Mouse (Mus musculus) neural tube, embryonic 11.5 days (tissue): ENCODE data around the gene Eml1. TPM values are rescaled to one million over a fixed set of nuclear protein-coding genes. Genes with fewer than 3 reads are reported as not detected.
A peak's percentile ranks its signal among the peaks of the same experiment; 100 is the strongest.

ENCODE experiments used
- ATAC-seq: fragments of 200-750 bp; cut with Nextera tagmentation; 2 replicates; pipeline ENCODE4 v1.8.0; 2017; ENCODE audit warnings: moderate number of reproducible peaks, mild to moderate bottlenecking, moderate TSS enrichment, moderate library complexity; ENCODE audit not compliant: insufficient read depth, low FRiP score, low TSS enrichment
- DNase-seq: peaks from one replicate; pipeline ENCODE4 v3.0.0-alpha.2; 2015; ENCODE audit warnings: low spot score
- H3K27ac ChIP-seq: fragments of 300-500 bp; sonication (generic); 2 replicates; pipeline ENCODE4 v1.5.1; 2014; ENCODE audit warnings: low read depth, mild to moderate bottlenecking, low read length
- H3K27me3 ChIP-seq: fragments of 300-500 bp; sonication (generic); 2 replicates; pipeline ENCODE4 v1.6.1; 2014; ENCODE audit warnings: mild to moderate bottlenecking, low read length, mixed read lengths; ENCODE audit not compliant: control insufficient read depth, insufficient read depth
- H3K36me3 ChIP-seq: fragments of 300-500 bp; sonication (generic); 2 replicates; pipeline ENCODE4 v1.6.1; 2014; ENCODE audit warnings: mild to moderate bottlenecking, low read length, moderate library complexity, mixed read lengths; ENCODE audit not compliant: control insufficient read depth, insufficient read depth
- H3K4me1 ChIP-seq: fragments of 300-500 bp; sonication (generic); 2 replicates; pipeline ENCODE4 v1.6.1; 2014; ENCODE audit warnings: low read length, mixed read lengths; ENCODE audit not compliant: control insufficient read depth, insufficient read depth
- H3K4me2 ChIP-seq: fragments of 300-500 bp; sonication (generic); 2 replicates; pipeline ENCODE4 v1.6.1; 2014; ENCODE audit warnings: low read depth, mild to moderate bottlenecking, moderate library complexity
- H3K4me3 ChIP-seq: fragments of 300-500 bp; sonication (generic); 2 replicates; pipeline ENCODE4 v1.5.1; 2014; ENCODE audit warnings: low read depth, low read length
- H3K9ac ChIP-seq: fragments of 300-500 bp; sonication (generic); 2 replicates; pipeline ENCODE4 v1.6.1; 2014; ENCODE audit warnings: mild to moderate bottlenecking, low read length
- H3K9me3 ChIP-seq: fragments of 300-500 bp; sonication (generic); 2 replicates; pipeline ENCODE4 v1.6.1; 2016; ENCODE audit warnings: low read length; ENCODE audit not compliant: control insufficient read depth
- WGBS: fragments of 180-500 bp; shearing (Covaris S2); extraction: QIAGEN DNeasy Blood & Tissue Kit; methylation state at CpG from one replicate; pipeline ENCODE4 v1.1.7; 2014; 5-methylcytosine and 5-hydroxymethylcytosine counted together
- polyA plus RNA-seq: library from polyadenylated mRNA; unstranded; fragments of >200 nt; fragmentation: Nextera tagmentation; extraction: Ambion mirVana; gene quantifications from 2 replicates; pipeline ENCODE4 v1.2.1, GENCODE M21; 2014

Eml1 gene
- polyA plus RNA-seq, 1 experiment from 2014 or later = 164 TPM

- Histone ChIP-seq H3K36me3 (no peaks in the 10 kb centered on the region), H3K9ac (no peak overlapping the region), H3K4me1 (peaks cover 20% of the 10 kb centered on the region), H3K9me3 (no peaks in the 10 kb centered on the region), H3K4me3 (no peak overlapping the region), H3K27me3 (no peaks in the 10 kb centered on the region), H3K27ac (no peak overlapping the region), H3K4me2 (no peak overlapping the region)
- ATAC-seq (no peak), DNase-seq (no peak)
- WGBS = 88% methylated on average over 8 of the region's 8 CpGs
Measured at GRCm38 (mm10) chr12:108399191-108399590, 28.4 kb downstream of the Eml1 start.

GRCm38 (mm10) chr12:108400951-108401350 is 30.2 kb downstream of the Eml1 start:
- H3K9ac ChIP-seq = no peak overlapping the region
- ATAC-seq = no peak
- H3K27me3 ChIP-seq = no peaks in the 10 kb centered on the region
- WGBS = 83% methylated on average over 8 of the region's 8 CpGs
- no peak overlapping the region for H3K27ac ChIP-seq
- no peak for DNase-seq
- H3K4me1 ChIP-seq = peaks cover 13% of the 10 kb centered on the region
- no peak overlapping the region for H3K4me3 ChIP-seq
- H3K4me2 ChIP-seq = no peak overlapping the region
- H3K9me3 ChIP-seq = no peaks in the 10 kb centered on the region
- no peaks in the 10 kb centered on the region for H3K36me3 ChIP-seq

GRCm38 (mm10) chr12:108403957-108404356 is 33.2 kb downstream of the Eml1 start:
- Histone ChIP-seq H3K27me3 (no peaks in the 10 kb centered on the region), H3K4me3 (no peak overlapping the region), H3K4me1 (no peaks in the 10 kb centered on the region; the same call in 1 of the 2 replicates), H3K9ac (no peak overlapping the region), H3K9me3 (no peaks in the 10 kb centered on the region), H3K27ac (no peak overlapping the region), H3K4me2 (no peak overlapping the region), H3K36me3 (no peaks in the 10 kb centered on the region)
- DNase-seq = peak; percentile 63
- WGBS = 51% methylated on average over 6 of the region's 6 CpGs
- ATAC-seq = no peak

- ATAC-seq (no peak), DNase-seq (no peak)
- H3K36me3 ChIP-seq = no peaks in the 10 kb centered on the region
- WGBS = 34% methylated on average over 5 of the region's 5 CpGs
- no peak overlapping the region for H3K27ac ChIP-seq
- no peaks in the 10 kb centered on the region for H3K9me3 ChIP-seq
- H3K4me2 ChIP-seq = no peak overlapping the region
- no peak overlapping the region for H3K9ac ChIP-seq
- H3K4me1 ChIP-seq = peaks cover 9% of the 10 kb centered on the region; the same call in 1 of the 2 replicates
- no peaks in the 10 kb centered on the region for H3K27me3 ChIP-seq
- no peak overlapping the region for H3K4me3 ChIP-seq
Measured at GRCm38 (mm10) chr12:108409100-108409499, 38.3 kb downstream of the Eml1 start.

GRCm38 (mm10) chr12:108410416-108411208 is 39.9 kb downstream of the Eml1 start:
- DNase-seq (peak; percentile 52), ATAC-seq (no peak)
- H3K4me2 ChIP-seq = peak overlapping the region; percentile 2; the same call in 1 of the 2 replicates
- no peaks in the 10 kb centered on the region for H3K36me3 ChIP-seq
- 49% methylated on average over 14 of the region's 14 CpGs for WGBS
- peak overlapping the region; percentile 34 for H3K27ac ChIP-seq
- H3K27me3 ChIP-seq = no peaks in the 10 kb centered on the region
- H3K9ac ChIP-seq = peak overlapping the region; percentile 0; the same call in 1 of the 2 replicates
- peaks cover 9% of the 10 kb centered on the region; the same call in 1 of the 2 replicates for H3K4me1 ChIP-seq
- peak overlapping the region; percentile 1; the same call in 1 of the 2 replicates for H3K4me3 ChIP-seq
- no peaks in the 10 kb centered on the region for H3K9me3 ChIP-seq

- Histone ChIP-seq H3K36me3 (no peaks in the 10 kb centered on the region), H3K4me3 (no peak overlapping the region)
- no peak for ATAC-seq
Measured at GRCm38 (mm10) chr12:108414932-108415331, 44.2 kb downstream of the Eml1 start.

GRCm38 (mm10) chr12:108419570-108419969 is 48.8 kb downstream of the Eml1 start:
- no peak overlapping the region for H3K9ac ChIP-seq
- no peaks in the 10 kb centered on the region for H3K36me3 ChIP-seq
- no peaks in the 10 kb centered on the region for H3K9me3 ChIP-seq
- DNase-seq = no peak
- no peak overlapping the region for H3K4me3 ChIP-seq
- no peak overlapping the region for H3K27ac ChIP-seq
- no peak overlapping the region for H3K4me2 ChIP-seq
- no peak for ATAC-seq
- H3K27me3 ChIP-seq = no peaks in the 10 kb centered on the region
- H3K4me1 ChIP-seq = peaks cover 11% of the 10 kb centered on the region; the same call in 1 of the 2 replicates

More at GRCm38 (mm10) chr12:108414932-108415331, 44.2 kb downstream of the Eml1 start:
- Histone ChIP-seq H3K9me3 (no peaks in the 10 kb centered on the region), H3K4me2 (no peak overlapping the region), H3K4me1 (peaks cover 13% of the 10 kb centered on the region; the same call in 1 of the 2 replicates), H3K27me3 (no peaks in the 10 kb centered on the region), H3K9ac (no peak overlapping the region), H3K27ac (no peak overlapping the region)
- WGBS = 95% methylated on average over 9 of the region's 9 CpGs
- no peak for DNase-seq

GRCm38 (mm10) chr12:108421477-108421876 is 50.7 kb downstream of the Eml1 start:
- H3K4me1 ChIP-seq = peaks cover 19% of the 10 kb centered on the region
- no peak overlapping the region for H3K9ac ChIP-seq
- H3K4me2 ChIP-seq = no peak overlapping the region
- no peak overlapping the region for H3K27ac ChIP-seq
- no peak for DNase-seq
- WGBS = 85% methylated on average over 1 of the region's 1 CpGs
- ATAC-seq = no peak
- no peaks in the 10 kb centered on the region for H3K36me3 ChIP-seq
- no peaks in the 10 kb centered on the region for H3K9me3 ChIP-seq
- H3K4me3 ChIP-seq = no peak overlapping the region
- no peaks in the 10 kb centered on the region for H3K27me3 ChIP-seq

GRCm38 (mm10) chr12:108422495-108422857 is 51.7 kb downstream of the Eml1 start:
- H3K9me3 ChIP-seq = no peaks in the 10 kb centered on the region
- DNase-seq = no peak
- H3K4me2 ChIP-seq = peak overlapping the region; percentile 63
- WGBS = 2% methylated on average over 11 of the region's 14 CpGs
- H3K27me3 ChIP-seq = no peaks in the 10 kb centered on the region
- H3K27ac ChIP-seq = peak overlapping the region; percentile 94
- peaks cover 19% of the 10 kb centered on the region for H3K4me1 ChIP-seq
- peak overlapping the region; percentile 83 for H3K4me3 ChIP-seq
- peak overlapping the region; percentile 94 for H3K9ac ChIP-seq
- ATAC-seq = peak; percentile 71
- no peaks in the 10 kb centered on the region for H3K36me3 ChIP-seq
